Mouse (Mus musculus): ENCODE data around the gene Rab3a.

Rab3a gene

GRCm38 (mm10) chr8:70754043-70754870, at the start of gene Rab3a:
Gene Rab3a, plus strand, starts transcription at chr8:70754679.
- peak; percentile 96 for DNase-seq

GRCm38 (mm10) chr8:70708281-70708680, 46.2 kb upstream of the Rab3a start:
- DNase-seq, result no peak

GRCm38 (mm10) chr8:70709794-70710193, 44.7 kb upstream of the Rab3a start:
- no peak for DNase-seq

GRCm38 (mm10) chr8:70710296-70710695, 44.2 kb upstream of the Rab3a start:
- DNase-seq, result no peak

GRCm38 (mm10) chr8:70711041-70711440, 43.4 kb upstream of the Rab3a start:
- DNase-seq, result no peak

GRCm38 (mm10) chr8:70713991-70714390, 40.5 kb upstream of the Rab3a start:
- DNase-seq, result no peak

GRCm38 (mm10) chr8:70715086-70715485, 39.4 kb upstream of the Rab3a start:
- DNase-seq, result no peak

GRCm38 (mm10) chr8:70716521-70717400, 37.7 kb upstream of the Rab3a start:
- DNase-seq, result no peak

GRCm38 (mm10) chr8:70718297-70718696, 36.2 kb upstream of the Rab3a start, which contains the start of gene Gm3336:
Gene Gm3336, plus strand, starts transcription at chr8:70718543.
- DNase-seq, result peak; percentile 76

- no peak for DNase-seq
Measured at GRCm38 (mm10) chr8:70719796-70720270, 34.6 kb upstream of the Rab3a start.

- peak; percentile 87 for DNase-seq
Measured at GRCm38 (mm10) chr8:70720739-70721138, 33.7 kb upstream of the Rab3a start.

- no peak for DNase-seq
Measured at GRCm38 (mm10) chr8:70721601-70722000, 32.9 kb upstream of the Rab3a start.

GRCm38 (mm10) chr8:70723486-70724210, 30.8 kb upstream of the Rab3a start, which contains the start of gene Pde4c:
Gene Pde4c, plus strand, starts transcription at chr8:70723720.
- DNase-seq, result peak; percentile 67

- no peak for DNase-seq
Measured at GRCm38 (mm10) chr8:70724216-70724615, 30.3 kb upstream of the Rab3a start.

GRCm38 (mm10) chr8:70725792-70726447, 28.6 kb upstream of the Rab3a start:
- DNase-seq, result peak; percentile 67

GRCm38 (mm10) chr8:70726721-70727120, 27.8 kb upstream of the Rab3a start:
- no peak for DNase-seq

- DNase-seq, result no peak
Measured at GRCm38 (mm10) chr8:70729808-70730475, 24.5 kb upstream of the Rab3a start.

GRCm38 (mm10) chr8:70730956-70731355, 23.5 kb upstream of the Rab3a start:
- DNase-seq, result no peak

- no peak for DNase-seq
Measured at GRCm38 (mm10) chr8:70737705-70738104, 16.8 kb upstream of the Rab3a start.

- peak; percentile 54 for DNase-seq
Measured at GRCm38 (mm10) chr8:70738211-70738610, 16.3 kb upstream of the Rab3a start.

GRCm38 (mm10) chr8:70741661-70742060, 12.8 kb upstream of the Rab3a start:
- no peak for DNase-seq

GRCm38 (mm10) chr8:70742176-70742575, 12.3 kb upstream of the Rab3a start:
- no peak for DNase-seq

Measured in lung, postnatal 14 days (tissue).